Mouse (Mus musculus): ENCODE measurements at regions not wholly inside any gene's neighbourhood (a gene's known extent, or its start where the extent isn't known, plus 50 kb on each side); places are given as distances from the start of the nearest gene placed in this dataset.
"Not testable (repeated sequence)": the region's sequence is repeated elsewhere in the genome, so short reads cannot be mapped to it uniquely, and the experiment has no call there.

- DNase-seq (ENCODE audit: low read depth) = no peak
These were observed 449.2 kb upstream of the Ube2e3 start for GRCm38 (mm10) chr2:78418561-78419338.

DNA sequence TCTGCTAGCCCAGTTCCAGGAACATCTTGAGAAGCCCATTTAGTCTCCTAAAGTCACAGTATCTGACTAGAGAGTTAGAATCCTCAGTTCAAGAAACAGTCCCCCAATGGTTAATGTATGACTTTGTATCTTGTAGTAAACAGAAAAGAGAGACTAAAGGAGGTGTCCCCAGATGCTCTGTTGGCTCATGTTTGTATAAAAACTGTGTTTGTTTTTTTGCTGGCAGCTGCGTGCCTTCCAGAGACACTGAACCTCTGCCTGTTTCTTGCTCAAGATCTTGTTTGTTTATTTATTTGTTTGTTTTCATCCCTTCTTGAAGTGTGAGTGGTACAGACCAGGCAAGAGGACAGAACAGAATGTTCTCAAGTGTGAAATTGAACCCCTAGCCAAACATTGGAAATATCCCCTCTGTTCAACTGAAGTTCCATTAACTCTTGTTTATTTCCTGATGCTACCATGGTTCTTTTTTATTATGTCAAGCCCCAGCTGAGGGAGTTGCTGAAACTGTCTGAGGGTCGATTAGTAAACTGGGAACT, 451.3 kb upstream of the Ube2e3 start:
- no peak for DNase-seq (ENCODE audit: low read depth)

- no peak for DNase-seq (ENCODE audit: low read depth)
These were observed 454.9 kb upstream of the Ube2e3 start for GRCm38 (mm10) chr2:78412985-78413384.

GRCm38 (mm10) chr2:78403890-78404289, 457.7 kb upstream of the Cwc22 start:
- no peak for DNase-seq (ENCODE audit: low read depth)

DNA sequence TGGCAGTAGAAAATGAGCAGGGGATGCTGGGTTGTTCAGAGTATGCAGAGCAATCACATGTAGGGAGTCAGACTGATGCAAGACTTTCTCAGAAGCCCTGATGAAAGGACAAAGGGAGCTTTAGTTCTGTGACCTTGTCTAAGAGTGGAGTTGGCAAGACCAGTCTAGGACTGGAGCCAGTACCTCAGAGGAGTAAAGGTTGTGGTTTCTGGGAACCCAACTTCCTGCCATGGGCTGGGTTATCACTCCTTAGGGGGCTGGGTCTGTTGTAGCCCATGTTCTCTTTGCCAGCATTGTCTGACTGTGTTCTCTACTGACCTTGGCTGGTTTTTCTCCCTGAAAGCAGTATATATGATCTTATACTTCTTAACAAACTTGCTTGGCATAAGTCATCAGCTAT, 453.1 kb upstream of the Cwc22 start:
- no peak for DNase-seq (ENCODE audit: low read depth)

GRCm38 (mm10) chr2:78396924-78397323, 450.7 kb upstream of the Cwc22 start:
- DNase-seq (ENCODE audit: low read depth) = no peak

- no peak for DNase-seq (ENCODE audit: low read depth)
These were observed 446.9 kb upstream of the Cwc22 start for GRCm38 (mm10) chr2:78393090-78393489.

- DNase-seq (ENCODE audit: low read depth) = no peak
These were observed 446.2 kb upstream of the Cwc22 start for GRCm38 (mm10) chr2:78392425-78392824.

DNA sequence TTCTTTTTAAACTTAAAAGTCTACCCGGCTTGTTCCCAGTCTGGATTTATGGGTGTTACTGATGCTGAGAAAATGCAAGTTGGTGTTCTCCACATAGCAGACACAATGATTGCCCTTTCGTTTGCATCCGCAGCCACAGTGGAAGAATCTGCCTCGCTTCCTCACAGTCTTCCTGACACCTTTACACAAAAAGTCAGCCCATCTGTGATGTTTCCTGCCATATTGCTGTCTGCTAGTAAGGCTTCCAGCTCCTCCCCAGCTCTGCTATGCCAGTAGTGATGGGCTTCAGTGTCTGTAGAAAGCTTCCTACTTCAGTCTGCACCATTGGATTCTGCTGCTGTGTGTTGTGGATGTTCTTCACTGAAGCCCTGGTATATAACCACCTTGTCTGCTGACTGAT, 441.8 kb upstream of the Cwc22 start:
- DNase-seq (ENCODE audit: low read depth) = no peak

- DNase-seq (ENCODE audit: low read depth) = no peak
These were observed 435.1 kb upstream of the Cwc22 start for GRCm38 (mm10) chr2:78381234-78381633.

- no peak for DNase-seq (ENCODE audit: low read depth)
These were observed 385.7 kb upstream of the Cwc22 start for GRCm38 (mm10) chr2:78331736-78332475.

DNA sequence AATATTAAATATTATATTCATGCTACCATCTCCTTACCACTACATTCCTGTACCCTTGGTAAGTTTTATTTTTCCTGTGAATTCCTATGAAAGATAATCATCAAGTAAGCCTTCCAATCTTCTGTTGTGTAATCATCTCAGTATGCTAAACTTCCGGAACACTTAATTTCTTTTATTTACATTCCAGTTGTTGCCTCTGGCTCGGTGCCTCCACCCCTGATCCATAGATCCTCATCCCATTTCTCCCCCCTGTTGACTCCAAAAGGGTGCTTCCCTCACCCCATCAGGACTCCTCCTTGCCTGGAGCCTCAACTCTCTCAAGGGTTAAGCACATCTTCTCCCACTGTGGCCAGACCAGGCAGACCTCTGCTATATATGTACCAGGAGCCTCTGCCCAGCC, 379.9 kb upstream of the Cwc22 start:
- DNase-seq (ENCODE audit: low read depth) = no peak

- DNase-seq (ENCODE audit: low read depth) = no peak
These were observed 376.2 kb upstream of the Cwc22 start for GRCm38 (mm10) chr2:78322216-78322965.

DNA sequence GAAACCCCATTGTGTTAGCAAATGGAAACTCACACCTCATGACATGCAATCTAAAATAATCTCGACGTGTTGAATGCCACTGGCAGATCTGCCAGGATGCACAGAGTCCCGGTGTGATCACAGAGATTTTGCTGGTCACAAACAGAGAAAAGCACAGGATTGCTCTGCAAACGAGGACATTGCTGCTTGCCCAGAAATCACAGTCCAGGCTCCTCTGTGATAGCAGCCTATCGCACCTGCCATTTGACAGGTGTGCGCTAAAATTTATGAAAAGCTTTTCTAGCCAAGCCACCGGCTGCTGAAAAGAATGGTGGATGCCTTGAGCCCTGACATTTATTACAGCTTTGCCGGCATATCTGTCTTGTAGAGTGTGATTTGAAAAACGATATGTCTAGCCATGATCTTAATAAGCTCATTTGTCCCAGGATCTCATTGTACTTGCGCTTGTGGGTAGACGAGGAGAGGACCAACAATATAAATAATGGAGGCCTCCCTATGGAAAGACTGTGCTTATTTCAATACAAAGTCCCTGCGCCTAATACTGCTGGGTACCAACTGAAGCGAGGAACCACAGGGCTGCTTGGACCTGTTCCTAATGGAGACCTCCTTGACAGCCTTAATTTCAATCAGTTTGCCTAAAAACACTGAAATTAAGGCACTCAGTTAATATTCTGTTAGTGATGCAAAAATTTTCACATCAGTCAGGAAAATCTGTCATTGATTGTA, 365.8 kb upstream of the Cwc22 start:
- DNase-seq (ENCODE audit: low read depth) = no peak

- DNase-seq (ENCODE audit: low read depth) = no peak
These were observed 363.2 kb upstream of the Cwc22 start for GRCm38 (mm10) chr2:78309361-78309760.

- DNase-seq (ENCODE audit: low read depth) = no peak
These were observed 360.7 kb upstream of the Cwc22 start for GRCm38 (mm10) chr2:78306897-78307296.

- no peak for DNase-seq (ENCODE audit: low read depth)
These were observed 345.5 kb upstream of the Cwc22 start for GRCm38 (mm10) chr2:78291665-78292064.

DNA sequence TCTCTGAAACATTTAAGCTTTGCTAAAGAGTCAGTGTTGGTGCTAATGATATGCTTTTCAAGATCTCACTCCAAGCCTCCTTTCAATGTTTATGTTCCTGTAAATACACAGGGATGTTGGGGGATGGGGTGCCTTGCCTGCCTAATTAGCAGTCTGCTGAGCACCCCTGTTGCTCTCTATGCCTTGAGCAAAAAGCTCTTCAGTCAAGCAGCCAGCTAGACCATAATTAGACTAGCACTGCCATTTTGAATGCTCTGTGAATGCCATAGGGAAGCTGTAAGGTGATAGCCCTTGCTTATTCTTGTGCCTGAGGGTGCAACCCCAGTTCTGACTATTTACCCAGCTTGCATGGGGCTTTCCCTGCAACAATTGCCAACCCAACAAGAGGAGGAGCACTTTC, 338.6 kb upstream of the Cwc22 start:
- DNase-seq (ENCODE audit: low read depth) = no peak

DNA sequence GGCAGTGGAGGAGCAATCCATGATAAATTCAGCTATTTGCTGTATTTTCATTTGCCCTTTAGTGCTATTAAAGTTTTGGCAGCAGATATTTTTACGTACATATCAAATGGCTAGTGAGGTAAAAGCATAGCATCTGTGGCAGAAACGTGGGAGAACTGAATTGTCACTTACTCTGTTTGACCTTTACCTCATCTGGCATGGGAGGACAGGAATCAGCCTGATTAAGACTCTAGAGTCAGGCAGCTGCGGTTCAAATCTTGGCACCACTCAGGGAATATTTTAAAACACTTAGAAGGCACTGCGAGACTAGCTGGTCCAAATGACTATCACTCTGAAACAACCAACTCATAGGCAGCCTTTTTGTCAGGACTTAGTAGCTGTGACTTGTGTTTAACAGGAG, 337.4 kb upstream of the Cwc22 start:
- no peak for DNase-seq (ENCODE audit: low read depth)

DNA sequence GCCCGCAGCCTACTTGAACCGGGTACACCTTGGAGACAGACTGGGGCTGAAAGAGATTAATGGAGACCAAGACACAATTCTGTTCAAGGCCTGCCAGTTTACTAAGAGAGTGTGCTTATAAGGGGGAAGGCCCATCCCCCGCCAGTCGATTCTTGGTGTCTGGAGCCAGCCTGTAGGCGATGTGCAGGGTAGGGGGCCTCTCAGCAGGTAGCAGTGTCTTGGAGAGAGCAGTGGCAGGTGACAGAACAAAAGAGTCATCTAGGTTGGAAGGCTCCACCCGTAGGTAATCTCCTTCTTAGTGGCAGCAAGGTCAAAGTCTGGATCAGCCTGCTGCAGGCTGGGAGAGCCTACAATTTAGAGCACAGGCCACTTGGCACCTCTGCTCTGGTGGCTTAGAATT, 335.7 kb upstream of the Cwc22 start:
- DNase-seq (ENCODE audit: low read depth) = not testable (repeated sequence)

DNA sequence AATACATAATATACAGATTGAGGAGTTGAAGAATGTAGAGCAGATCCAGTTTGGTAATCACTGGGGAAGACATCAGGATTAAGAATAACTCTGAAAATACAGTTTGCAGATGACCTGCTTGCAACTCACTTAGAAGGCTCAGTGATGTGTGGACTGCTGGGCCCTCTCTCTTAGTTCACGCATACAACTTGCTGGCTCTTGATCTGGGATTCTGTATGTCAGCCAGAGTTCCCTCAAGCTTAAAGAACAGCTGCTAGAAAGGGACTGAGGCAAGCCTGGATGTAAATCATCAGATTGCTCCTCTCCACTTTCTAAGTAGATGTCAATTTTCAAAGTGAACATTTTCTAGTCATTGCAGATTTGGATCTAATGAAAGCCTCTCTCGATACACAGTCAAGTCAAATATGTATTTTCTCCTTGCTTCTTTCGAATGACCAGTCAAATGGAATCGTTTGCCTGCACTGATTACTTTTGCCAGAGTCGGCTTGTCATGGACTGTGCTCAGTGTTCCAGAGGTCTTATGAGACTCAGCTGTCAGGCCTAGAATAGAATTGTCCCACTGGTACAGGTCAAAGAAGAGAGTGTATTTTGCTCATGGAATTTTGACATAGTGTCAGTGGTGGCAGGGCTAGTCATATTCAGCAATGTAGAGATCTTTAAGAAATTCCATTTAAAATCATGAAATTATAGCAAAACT, 334.2 kb upstream of the Cwc22 start:
- no peak for DNase-seq (ENCODE audit: low read depth)

Data from c-Kit-positive CD71-negative TER-119-negative erythroid progenitor cells, embryonic 14.5 days (primary cell).